ENCODE assay signal across 22 mouse cellular contexts in genomic region chr9:114487481-114488258, GRCm38 (mm10). TPM values are rescaled to one million over a fixed set of nuclear protein-coding genes. Genes with fewer than 3 reads are reported as not detected.
DNase-seq lines count a peak whose midpoint lies in the region; ATAC-seq and TF ChIP-seq lines count a peak whose summit lies in the region.
"Had no signal": no experiment of that assay in that cellular context is flagged by ENCODE, and none has a peak within 500 bp of the region (broad histone marks: within the 10 kb centered on the region; RNA-seq: fewer than 3 reads in every experiment).

No protein-coding gene starts in this region.

- no peaks in the 10 kb centered on the region for H3K27me3 ChIP-seq in heart, embryonic 16.5 days (ENCODE audit: control insufficient read depth, insufficient read depth, low read length)
- H3K27me3 ChIP-seq in heart, embryonic 11.5 days (ENCODE audit: control insufficient read depth, insufficient read depth, low read length), result no peaks in the 10 kb centered on the region
- no peaks in the 10 kb centered on the region for H3K27me3 ChIP-seq in CH12.LX (replicated peaks)
- no peaks in the 10 kb centered on the region for H3K27me3 ChIP-seq in small intestine, adult 2 months (ENCODE audit: control insufficient read depth, insufficient read depth, low read length)
- H3K27me3 ChIP-seq: heart, embryonic 15.5 days; limb, embryonic 13.5 days; liver, embryonic 15.5 days; midbrain, embryonic 13.5 days had no signal

- no peak for TF ChIP-seq CTCF in CH12.LX (conservative IDR thresholded peaks at IDR 0.05 in 1 of 2, IDR thresholded peaks at IDR 0.05 in 1 of 2; ENCODE audit: low read depth in 2 of 2, low read length in 2 of 2)
- no peak for TF ChIP-seq CTCF in embryonic fibroblast, embryonic 13.5 days (IDR thresholded peaks at IDR 0.05; ENCODE audit: borderline replicate concordance, insufficient read depth, low read length)
- no peak for TF ChIP-seq CTCF in small intestine, adult 2 months (IDR thresholded peaks at IDR 0.05; ENCODE audit: extremely low read depth, insufficient read length, insufficient replicate concordance, low read depth, low read length)

- no peak overlapping the region for H3K9ac ChIP-seq in heart, embryonic 16.5 days (ENCODE audit: low read length)
- no peak overlapping the region for H3K9ac ChIP-seq in heart, embryonic 11.5 days (ENCODE audit: low read depth, low read length)
- no peak overlapping the region for H3K9ac ChIP-seq in CH12.LX (ENCODE audit: insufficient read depth, low read depth)
- H3K9ac ChIP-seq: heart, embryonic 15.5 days; limb, embryonic 13.5 days; liver, embryonic 15.5 days; midbrain, embryonic 13.5 days had no signal

- dilution Hi-C loops in CH12.LX (cut with MboI; ENCODE audit: extremely low pct_ligation_motif_present, extremely low pct_unique_long_range_greater_than_20kb, low sequenced_read_pairs), result no loop called here

- no peaks in the 10 kb centered on the region for H3K79me2 ChIP-seq in CH12.LX (replicated peaks; ENCODE audit: control insufficient read depth, extremely low read depth, insufficient read depth, poor library complexity, severe bottlenecking)

- DNase-seq in CH12.LX (ENCODE audit: extremely low read depth), result no peak
- no peak for DNase-seq in frontal cortex, postnatal 36 days (ENCODE audit: low spot score in 2 of 2)
- DNase-seq in thymus, adult 18-20 months, result no peak
- DNase-seq in adrenal gland, adult 2 months, result no peak
- DNase-seq: cerebellum, adult 9-11 months; right cerebral cortex, postnatal 25 days; thymus, adult 2 months had no signal

- WGBS in heart, embryonic 16.5 days, result 76% methylated on average over 23 of the region's 23 CpGs
- 78% methylated on average over 23 of the region's 23 CpGs for WGBS in heart, embryonic 11.5 days (ENCODE audit: insufficient replicate concordance)
- 24% methylated on average over 23 of the region's 23 CpGs for WGBS in small intestine, adult 2 months

- no peaks in the 10 kb centered on the region for H3K4me1 ChIP-seq in heart, embryonic 16.5 days (ENCODE audit: control insufficient read depth, insufficient read depth, low read length)
- H3K4me1 ChIP-seq in heart, embryonic 11.5 days (ENCODE audit: control insufficient read depth, insufficient read depth, low read length), result no peaks in the 10 kb centered on the region
- peaks cover 24 to 40% of the 10 kb centered on the region in 2 experiments for H3K4me1 ChIP-seq in CH12.LX (ENCODE audit: control insufficient read depth in 1 of 2, insufficient read depth in 2 of 2)
- H3K4me1 ChIP-seq in embryonic fibroblast, embryonic 13.5 days (ENCODE audit: control insufficient read depth, insufficient read depth, low read length), result no peaks in the 10 kb centered on the region
- H3K4me1 ChIP-seq in small intestine, adult 2 months (ENCODE audit: control insufficient read depth, insufficient read depth, insufficient read length, low read length), result peaks cover 12% of the 10 kb centered on the region
- H3K4me1 ChIP-seq: heart, embryonic 15.5 days; liver, embryonic 15.5 days; midbrain, embryonic 13.5 days had no signal

- TF ChIP-seq POLR2A in CH12.LX (IDR thresholded peaks at IDR 0.05; ENCODE audit: low read depth, low read length), result no peak
- no peak for TF ChIP-seq POLR2A in embryonic fibroblast, embryonic 13.5 days (IDR thresholded peaks at IDR 0.05; ENCODE audit: low read depth, low read length)
- TF ChIP-seq POLR2A in small intestine, adult 2 months (IDR thresholded peaks at IDR 0.05; ENCODE audit: low read depth, low read length), result no peak

- H3K27ac ChIP-seq in heart, embryonic 16.5 days (ENCODE audit: low read length), result no peak overlapping the region
- no peak overlapping the region for H3K27ac ChIP-seq in heart, embryonic 11.5 days (ENCODE audit: low read depth, low read length)
- H3K27ac ChIP-seq in CH12.LX (ENCODE audit: insufficient read depth, low read depth), result no peak overlapping the region
- 0 out of 2 replicates have a peak overlapping the region, but pooled peaks have one; percentile 5 for H3K27ac ChIP-seq in embryonic fibroblast, embryonic 13.5 days (ENCODE audit: insufficient read depth, low read length)
- peak overlapping the region; percentile 65 for H3K27ac ChIP-seq in small intestine, adult 2 months (ENCODE audit: insufficient read depth, low read depth, low read length)
- H3K27ac ChIP-seq: heart, embryonic 15.5 days; limb, embryonic 13.5 days; liver, embryonic 15.5 days; midbrain, embryonic 13.5 days had no signal

- no peak overlapping the region for H3K4me2 ChIP-seq in heart, embryonic 16.5 days (ENCODE audit: low read depth, low read length)
- H3K4me2 ChIP-seq in heart, embryonic 11.5 days, result no peak overlapping the region
- H3K4me2 ChIP-seq in CH12.LX (ENCODE audit: insufficient read depth, low read depth, poor library complexity, severe bottlenecking), result peak overlapping the region; percentile 12; the same call in 1 of the 2 replicates
- H3K4me2 ChIP-seq: heart, embryonic 15.5 days; limb, embryonic 13.5 days; liver, embryonic 15.5 days; midbrain, embryonic 13.5 days had no signal

- H3K4me3 ChIP-seq in heart, embryonic 16.5 days (ENCODE audit: low read length), result no peak overlapping the region
- no peak overlapping the region for H3K4me3 ChIP-seq in heart, embryonic 11.5 days (ENCODE audit: low read depth, low read length)
- no peak overlapping the region for H3K4me3 ChIP-seq in CH12.LX (replicated peaks in 1 of 3; ENCODE audit: low read depth in 2 of 3, low read length in 2 of 3, poor library complexity in 1 of 3)
- no peak overlapping the region for H3K4me3 ChIP-seq in embryonic fibroblast, embryonic 13.5 days (ENCODE audit: insufficient read depth, low read length)
- H3K4me3 ChIP-seq in small intestine, adult 2 months (ENCODE audit: low read depth, low read length), result peak overlapping the region; percentile 55
- H3K4me3 ChIP-seq: heart, embryonic 15.5 days; limb, embryonic 13.5 days; liver, embryonic 15.5 days; midbrain, embryonic 13.5 days had no signal

- 0 out of 2 replicates have a peak, but pooled peaks have one; percentile 14 for ATAC-seq in heart, embryonic 16.5 days (replicated peaks; ENCODE audit: extremely low read depth, insufficient read depth, low FRiP score)
- ATAC-seq in heart, embryonic 11.5 days (replicated peaks; ENCODE audit: insufficient number of reproducible peaks, low FRiP score, low TSS enrichment), result no peak
- ATAC-seq: forebrain, embryonic 14.5 days; lung, postnatal 0 days; midbrain, embryonic 13.5 days had no signal

- no peaks in the 10 kb centered on the region for H3K36me3 ChIP-seq in heart, embryonic 16.5 days (ENCODE audit: control insufficient read depth, insufficient read depth)
- H3K36me3 ChIP-seq in heart, embryonic 11.5 days (ENCODE audit: control insufficient read depth, insufficient read depth, low read length), result no peaks in the 10 kb centered on the region
- H3K36me3 ChIP-seq in CH12.LX (replicated peaks in 1 of 2; ENCODE audit: control insufficient read depth in 1 of 2, insufficient read depth in 1 of 2, low read length in 1 of 2), result peaks cover 0 to 2% of the 10 kb centered on the region in 2 experiments
- H3K36me3 ChIP-seq in small intestine, adult 2 months (ENCODE audit: control insufficient read depth, insufficient read depth, low read length), result no peaks in the 10 kb centered on the region
- H3K36me3 ChIP-seq: heart, embryonic 15.5 days; limb, embryonic 13.5 days; liver, embryonic 15.5 days; midbrain, embryonic 13.5 days had no signal

- TF ChIP-seq RAD21 in CH12.LX (IDR thresholded peaks at IDR 0.05; ENCODE audit: low read depth, low read length), result no peak

- TF ChIP-seq EP300 in CH12.LX (IDR thresholded peaks at IDR 0.05; ENCODE audit: low read length), result peak; percentile 84

- H3K9me3 ChIP-seq in heart, embryonic 16.5 days (replicated peaks; ENCODE audit: control insufficient read depth, low read length), result no peaks in the 10 kb centered on the region
- H3K9me3 ChIP-seq in heart, embryonic 11.5 days (replicated peaks; ENCODE audit: control insufficient read depth, low read length), result no peaks in the 10 kb centered on the region
- peaks cover 3% of the 10 kb centered on the region for H3K9me3 ChIP-seq in CH12.LX (replicated peaks; ENCODE audit: low read length)
- H3K9me3 ChIP-seq: heart, embryonic 15.5 days; limb, embryonic 13.5 days; liver, embryonic 15.5 days; midbrain, embryonic 13.5 days had no signal

- in situ Hi-C loops in CH12.LX (cut with MboI; ENCODE audit: low pct_ligation_motif_present, low pct_unique_long_range_greater_than_20kb, low sequenced_read_pairs), result loop anchor here (25.0 kb wide), 1 partner anchor 175 kb away; no protein-coding TSS in a partner anchor

TF ChIP-seq in CH12.LX, 34 proteins besides CTCF, POLR2A, EP300 and RAD21 (continues in another document):
- TF ChIP-seq MAX (IDR thresholded peaks at IDR 0.05; ENCODE audit: low read length) (peak; percentile 64; the same call in 1 of the 2 replicates), ELF1 (IDR thresholded peaks at IDR 0.05; ENCODE audit: low read depth, low read length) (no peak; the same call in 1 of the 2 replicates), CHD1 (IDR thresholded peaks at IDR 0.05; ENCODE audit: low read depth, low read length) (no peak), IRF4 (IDR thresholded peaks at IDR 0.05; ENCODE audit: low read depth, low read length) (peak; percentile 93), MAZ (IDR thresholded peaks at IDR 0.05; ENCODE audit: low read depth, low read length) (no peak), MEF2A (IDR thresholded peaks at IDR 0.05; ENCODE audit: borderline replicate concordance, low read depth, low read length) (peak; percentile 65; the same call in 1 of the 2 replicates)

RNA-seq across cellular contexts. Expression of gene Ccr4, which starts 17.0 kb away (rescaled TPM):
- polyA plus RNA-seq in heart, embryonic 16.5 days (2015; fragmentation: Nextera tagmentation; extraction: Ambion mirVana), result 0.35 and 0.87 TPM in 2 replicates
- not detected in 2 replicates for polyA plus RNA-seq in heart, embryonic 11.5 days (2014; fragmentation: Nextera tagmentation; extraction: Ambion mirVana)
- total RNA-seq in CH12.LX (2012; rRNA removed) (0.08 TPM in 2 replicates), CH12.LX (2014; rRNA removed) (0.36 and 0.55 TPM in 2 replicates)
- 0.65 and 0.74 TPM in 2 replicates for polyA plus RNA-seq in CH12.LX (2012; ENCODE audit: insufficient read length, low read depth)
- not detected in 2 replicates for polyA plus RNA-seq in embryonic fibroblast, embryonic 13.5 days (2011; ENCODE audit: insufficient read length, low read depth, missing spikeins)
- 0.60 and 1.1 TPM in 2 replicates for polyA plus RNA-seq in small intestine, adult 2 months (2012; rRNA removed)
- not detected for total RNA-seq in adrenal gland, adult 2 months (2021)
- not detected in 2 replicates for polyA plus RNA-seq in adrenal gland, adult 2 months (2012; rRNA removed)
- total RNA-seq: gastrocnemius, postnatal 4 days; layer of hippocampus, adult 8-10 months; megakaryocyte progenitor cell, adult 5-6 weeks had no signal
- polyA plus RNA-seq: forebrain, embryonic 14.5 days; heart, embryonic 15.5 days; hindbrain, embryonic 11.5 days; limb, embryonic 13.5 days; liver, embryonic 15.5 days; lung, postnatal 0 days; midbrain, embryonic 13.5 days; neural tube, embryonic 14.5 days had no signal

RNA-seq across cellular contexts. Expression of gene C130032M10Rik, which starts 27.8 kb away (rescaled TPM):
- polyA plus RNA-seq in heart, embryonic 16.5 days (2015; fragmentation: Nextera tagmentation; extraction: Ambion mirVana), result 0.87 and 1.3 TPM in 2 replicates
- polyA plus RNA-seq in heart, embryonic 11.5 days (2014; fragmentation: Nextera tagmentation; extraction: Ambion mirVana), result 0.54 and 0.90 TPM in 2 replicates
- total RNA-seq in CH12.LX (2012; rRNA removed), result not detected in 2 replicates
- total RNA-seq in CH12.LX (2014; rRNA removed), result not detected in 2 replicates
- not detected in 2 replicates for polyA plus RNA-seq in CH12.LX (2012; ENCODE audit: insufficient read length, low read depth)
- not detected in 2 replicates for polyA plus RNA-seq in embryonic fibroblast, embryonic 13.5 days (2011; ENCODE audit: insufficient read length, low read depth, missing spikeins)
- polyA plus RNA-seq in small intestine, adult 2 months (2012; rRNA removed), result not detected in 2 replicates
- total RNA-seq in adrenal gland, adult 2 months (2021), result under 1 TPM in 1 of 2 experiments, not detected in 1; 0.40 TPM
- 0.75 TPM in 1 of 2 replicates, not detected in the other for polyA plus RNA-seq in adrenal gland, adult 2 months (2012; rRNA removed)
- total RNA-seq: gastrocnemius, postnatal 4 days; layer of hippocampus, adult 8-10 months; megakaryocyte progenitor cell, adult 5-6 weeks had no signal
- polyA plus RNA-seq: forebrain, embryonic 14.5 days; hindbrain, embryonic 11.5 days; liver, embryonic 15.5 days; midbrain, embryonic 13.5 days; neural tube, embryonic 14.5 days; thymus, adult 2 months had no signal

Comparison
In these comparisons a context has a peak if more than half of its experiments do, and no peak if none do; other contexts are left out.
1. H3K27ac ChIP-seq: peak in embryonic fibroblast, embryonic 13.5 days (single experiment) and small intestine, adult 2 months (single experiment); none in heart, embryonic 16.5 days (single experiment), heart, embryonic 11.5 days (single experiment) and CH12.LX (single experiment).